Mouse (Mus musculus): Measurements from ENCODE around the gene Rexo2. TPM values are rescaled to one million over a fixed set of nuclear protein-coding genes. Genes with fewer than 3 reads are reported as not detected.
"Not testable (repeated sequence)": the region's sequence is repeated elsewhere in the genome, so short reads cannot be mapped to it uniquely, and the experiment has no call there.

The Rexo2 gene
- polyA plus RNA-seq, 1 experiment = 51.0 TPM

- no peaks in the 10 kb centered on the region for H3K27me3 ChIP-seq (ENCODE audit: control insufficient read depth, insufficient read depth, low read length)
- TF ChIP-seq CTCF (IDR thresholded peaks at IDR 0.05; ENCODE audit: borderline replicate concordance, control insufficient read depth, extremely low read depth, insufficient read depth, low read length, poor library complexity) (no peak), POLR2A (IDR thresholded peaks at IDR 0.05; ENCODE audit: control insufficient read depth, extremely low read depth, insufficient read depth, low read length, poor library complexity) (no peak)
- H3K4me1 ChIP-seq (replicated peaks; ENCODE audit: control insufficient read depth, insufficient read depth, low read length) = no peaks in the 10 kb centered on the region
- H3K36me3 ChIP-seq (ENCODE audit: control insufficient read depth, insufficient read depth, low read length) = no peaks in the 10 kb centered on the region
- H3K4me3 ChIP-seq (ENCODE audit: control insufficient read depth, insufficient read depth, low read length) = no peak overlapping the region
- DNase-seq = no peak
- 91% methylated on average over 9 of the region's 9 CpGs for WGBS
- H3K27ac ChIP-seq (ENCODE audit: control insufficient read depth, insufficient read depth, low read length) = no peak overlapping the region
Observed at GRCm38 (mm10) chr9:48474367-48474766, 6.1 kb downstream of the Rexo2 start.

DNA sequence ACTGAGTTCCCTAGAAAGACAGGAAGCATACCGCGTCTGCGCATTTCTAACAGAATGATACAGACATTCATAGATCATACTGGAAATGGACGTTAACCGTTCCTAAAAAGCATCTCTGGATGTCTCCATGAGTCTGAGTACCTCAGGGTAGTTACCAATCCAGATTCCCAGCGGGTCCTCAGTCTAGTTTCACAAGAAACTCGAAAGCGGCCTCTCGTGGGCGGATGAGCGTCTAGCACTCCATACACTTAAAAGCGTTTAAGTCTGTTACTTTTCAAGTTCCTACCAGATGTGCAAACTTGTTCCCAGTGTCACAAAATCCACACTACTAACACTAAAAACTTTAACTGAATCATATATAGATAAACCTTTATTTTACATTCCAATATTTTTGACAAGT lies 7.3 kb downstream of the Rexo2 start:
- Histone ChIP-seq H3K4me3 (ENCODE audit: control insufficient read depth, insufficient read depth, low read length) (no peak overlapping the region), H3K4me1 (replicated peaks; ENCODE audit: control insufficient read depth, insufficient read depth, low read length) (no peaks in the 10 kb centered on the region), H3K27me3 (ENCODE audit: control insufficient read depth, insufficient read depth, low read length) (no peaks in the 10 kb centered on the region), H3K36me3 (ENCODE audit: control insufficient read depth, insufficient read depth, low read length) (no peaks in the 10 kb centered on the region), H3K27ac (ENCODE audit: control insufficient read depth, insufficient read depth, low read length) (no peak overlapping the region)
- no peak for DNase-seq
- TF ChIP-seq CTCF (IDR thresholded peaks at IDR 0.05; ENCODE audit: borderline replicate concordance, control insufficient read depth, extremely low read depth, insufficient read depth, low read length, poor library complexity) (no peak), POLR2A (IDR thresholded peaks at IDR 0.05; ENCODE audit: control insufficient read depth, extremely low read depth, insufficient read depth, low read length, poor library complexity) (no peak)
- 97% methylated on average over 12 of the region's 12 CpGs for WGBS

GRCm38 (mm10) chr9:48472441-48473025 lies 7.9 kb downstream of the Rexo2 start:
- Histone ChIP-seq H3K4me1 (replicated peaks; ENCODE audit: control insufficient read depth, insufficient read depth, low read length) (no peaks in the 10 kb centered on the region), H3K27me3 (ENCODE audit: control insufficient read depth, insufficient read depth, low read length) (no peaks in the 10 kb centered on the region), H3K36me3 (ENCODE audit: control insufficient read depth, insufficient read depth, low read length) (no peaks in the 10 kb centered on the region), H3K27ac (ENCODE audit: control insufficient read depth, insufficient read depth, low read length) (no peak overlapping the region), H3K4me3 (ENCODE audit: control insufficient read depth, insufficient read depth, low read length) (no peak overlapping the region)
- TF ChIP-seq CTCF (IDR thresholded peaks at IDR 0.05; ENCODE audit: borderline replicate concordance, control insufficient read depth, extremely low read depth, insufficient read depth, low read length, poor library complexity) (no peak), POLR2A (IDR thresholded peaks at IDR 0.05; ENCODE audit: control insufficient read depth, extremely low read depth, insufficient read depth, low read length, poor library complexity) (no peak)
- no peak for DNase-seq
- WGBS = 95% methylated on average over 15 of the region's 15 CpGs

DNA sequence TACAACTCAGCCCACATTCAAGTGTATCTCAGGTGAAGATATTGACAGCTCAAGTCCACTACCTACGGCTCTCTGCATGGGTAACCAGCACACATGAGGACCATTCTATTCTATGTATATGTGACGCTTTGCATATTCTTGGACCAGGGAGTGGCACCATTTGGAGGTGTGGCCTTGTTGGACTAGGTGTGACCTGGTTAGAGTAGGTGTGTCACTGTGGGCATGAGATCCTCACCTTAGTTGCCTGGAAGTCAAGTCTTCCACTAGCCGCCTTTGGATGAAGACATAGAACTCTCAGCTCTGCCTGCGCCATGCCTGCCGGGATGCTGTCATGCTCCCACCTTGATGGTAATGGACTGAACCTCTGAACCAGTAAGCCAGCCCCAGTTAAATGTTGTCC lies 13.0 kb downstream of the Rexo2 start:
- not testable (repeated sequence) for H3K27me3 ChIP-seq (ENCODE audit: control insufficient read depth, insufficient read depth, low read length)

GRCm38 (mm10) chr9:48466804-48467203 lies 13.6 kb downstream of the Rexo2 start:
- H3K4me1 ChIP-seq (replicated peaks; ENCODE audit: control insufficient read depth, insufficient read depth, low read length) = no peaks in the 10 kb centered on the region
- no peaks in the 10 kb centered on the region for H3K36me3 ChIP-seq (ENCODE audit: control insufficient read depth, insufficient read depth, low read length)
- TF ChIP-seq POLR2A (IDR thresholded peaks at IDR 0.05; ENCODE audit: control insufficient read depth, extremely low read depth, insufficient read depth, low read length, poor library complexity) (no peak), CTCF (IDR thresholded peaks at IDR 0.05; ENCODE audit: borderline replicate concordance, control insufficient read depth, extremely low read depth, insufficient read depth, low read length, poor library complexity) (no peak)
- DNase-seq = peak; percentile 72
- H3K27me3 ChIP-seq (ENCODE audit: control insufficient read depth, insufficient read depth, low read length) = no peaks in the 10 kb centered on the region
- H3K27ac ChIP-seq (ENCODE audit: control insufficient read depth, insufficient read depth, low read length) = no peak overlapping the region
- whole genome bisulfite sequencing = 60% methylated on average over 3 of the region's 3 CpGs
- H3K4me3 ChIP-seq (ENCODE audit: control insufficient read depth, insufficient read depth, low read length) = no peak overlapping the region

More for the DNA sequence above, 13.0 kb downstream of the Rexo2 start:
- H3K4me1 ChIP-seq (replicated peaks; ENCODE audit: control insufficient read depth, insufficient read depth, low read length); H3K27ac ChIP-seq (ENCODE audit: control insufficient read depth, insufficient read depth, low read length); H3K36me3 ChIP-seq (ENCODE audit: control insufficient read depth, insufficient read depth, low read length); H3K4me3 ChIP-seq (ENCODE audit: control insufficient read depth, insufficient read depth, low read length); DNase-seq: not testable (repeated sequence)
- 98% methylated on average over 5 of the region's 5 CpGs for WGBS

DNA sequence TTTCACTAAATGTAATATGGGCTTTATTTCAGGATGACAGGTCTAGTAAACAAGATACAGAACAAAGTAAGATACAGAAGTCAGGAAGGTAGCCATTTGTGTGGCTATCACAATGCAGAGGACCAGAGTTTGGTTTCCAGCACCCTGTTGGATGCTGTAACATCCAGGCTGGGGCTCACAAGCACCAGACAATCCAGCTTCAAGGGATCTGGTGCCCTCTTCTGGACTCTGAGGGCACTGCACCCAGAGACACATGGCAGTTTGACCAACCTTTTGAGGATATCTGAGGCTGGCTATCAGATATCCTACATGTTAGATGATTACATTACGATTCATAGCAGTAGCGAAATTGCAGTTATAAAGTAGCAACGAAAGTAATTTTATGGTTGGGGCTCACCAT lies 14.8 kb downstream of the Rexo2 start:
- Histone ChIP-seq H3K4me3 (ENCODE audit: control insufficient read depth, insufficient read depth, low read length) (no peak overlapping the region), H3K4me1 (replicated peaks; ENCODE audit: control insufficient read depth, insufficient read depth, low read length) (no peaks in the 10 kb centered on the region), H3K27me3 (ENCODE audit: control insufficient read depth, insufficient read depth, low read length) (no peaks in the 10 kb centered on the region), H3K36me3 (ENCODE audit: control insufficient read depth, insufficient read depth, low read length) (no peaks in the 10 kb centered on the region), H3K27ac (ENCODE audit: control insufficient read depth, insufficient read depth, low read length) (no peak overlapping the region)
- WGBS = 100% methylated on average over 3 of the region's 3 CpGs
- TF ChIP-seq CTCF (IDR thresholded peaks at IDR 0.05; ENCODE audit: borderline replicate concordance, control insufficient read depth, extremely low read depth, insufficient read depth, low read length, poor library complexity) (peak; percentile 32; the same call in 1 of the 2 replicates), POLR2A (IDR thresholded peaks at IDR 0.05; ENCODE audit: control insufficient read depth, extremely low read depth, insufficient read depth, low read length, poor library complexity) (no peak)
- peak; percentile 21 for DNase-seq

DNA sequence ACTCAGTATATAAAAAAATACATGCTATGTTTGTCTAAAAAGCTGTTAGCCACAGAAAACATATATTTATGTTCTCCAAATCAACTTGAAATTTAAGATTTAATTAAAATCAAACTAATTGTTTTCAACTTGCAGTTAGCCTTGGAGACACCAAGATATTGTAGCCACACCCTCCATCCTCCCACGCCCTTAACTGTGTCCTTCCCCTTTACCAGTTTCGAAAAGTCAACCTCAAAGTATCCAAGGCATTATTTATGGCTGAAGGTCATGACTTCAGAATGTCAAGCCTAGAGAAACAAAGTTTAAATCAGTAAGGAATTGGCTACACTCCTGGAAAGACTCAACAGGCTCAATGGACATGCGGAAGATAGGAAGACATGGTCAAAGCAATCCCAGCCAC lies 18.9 kb downstream of the Rexo2 start:
- no peak for TF ChIP-seq CTCF (IDR thresholded peaks at IDR 0.05; ENCODE audit: borderline replicate concordance, control insufficient read depth, extremely low read depth, insufficient read depth, low read length, poor library complexity)
- TF ChIP-seq POLR2A (IDR thresholded peaks at IDR 0.05; ENCODE audit: control insufficient read depth, extremely low read depth, insufficient read depth, low read length, poor library complexity) = no peak
- Histone ChIP-seq H3K4me1 (replicated peaks; ENCODE audit: control insufficient read depth, insufficient read depth, low read length) (no peaks in the 10 kb centered on the region), H3K27me3 (ENCODE audit: control insufficient read depth, insufficient read depth, low read length) (no peaks in the 10 kb centered on the region), H3K36me3 (ENCODE audit: control insufficient read depth, insufficient read depth, low read length) (no peaks in the 10 kb centered on the region), H3K27ac (ENCODE audit: control insufficient read depth, insufficient read depth, low read length) (no peak overlapping the region), H3K4me3 (ENCODE audit: control insufficient read depth, insufficient read depth, low read length) (no peak overlapping the region)
- DNase-seq = no peak
- 79% methylated on average over 3 of the region's 3 CpGs for WGBS

All from thymus, adult 2 months (tissue).